Mouse (Mus musculus) liver, embryonic 13.5 days (tissue): ENCODE measurements around the gene Anxa5. TPM values are rescaled to one million over a fixed set of nuclear protein-coding genes. Genes with fewer than 3 reads are reported as not detected.

Source experiments
- ATAC-seq: fragments of 200-750 bp; cut with Nextera tagmentation; 2 replicates; pipeline ENCODE4 v1.8.0; 2017; ENCODE audit warnings: low read depth, mild to moderate bottlenecking, moderate number of reproducible peaks, moderate library complexity
- DNase-seq: peaks from one replicate; pipeline ENCODE4 v3.0.0; 2022
- H3K27ac ChIP-seq: fragments of 300-500 bp; sonication (generic); 2 replicates; pipeline ENCODE4 v1.5.1; 2015; ENCODE audit warnings: moderate library complexity, mild to moderate bottlenecking, inconsistent platforms
- H3K27me3 ChIP-seq: fragments of 300-500 bp; sonication (generic); 2 replicates; pipeline ENCODE4 v1.6.1; 2015; ENCODE audit warnings: mild to moderate bottlenecking, inconsistent platforms
- H3K36me3 ChIP-seq: fragments of 300-500 bp; sonication (generic); 2 replicates; pipeline ENCODE4 v1.6.1; 2015; ENCODE audit warnings: mild to moderate bottlenecking, inconsistent platforms
- H3K4me1 ChIP-seq: fragments of 300-500 bp; sonication (generic); replicated peaks from 2 replicates; pipeline ENCODE4 v1.6.1; 2015; ENCODE audit warnings: inconsistent platforms
- H3K4me2 ChIP-seq: fragments of 300-500 bp; sonication (generic); 2 replicates; pipeline ENCODE4 v1.6.1; 2015; ENCODE audit warnings: inconsistent platforms, mild to moderate bottlenecking, moderate library complexity
- H3K4me3 ChIP-seq: fragments of 300-500 bp; sonication (generic); replicated peaks from 2 replicates; pipeline ENCODE4 v1.5.1; 2015; ENCODE audit warnings: mild to moderate bottlenecking, inconsistent platforms
- H3K9ac ChIP-seq: fragments of 300-500 bp; sonication (generic); 2 replicates; pipeline ENCODE4 v1.6.1; 2015; ENCODE audit warnings: mild to moderate bottlenecking, inconsistent platforms
- H3K9me3 ChIP-seq: fragments of 300-500 bp; sonication (generic); replicated peaks from 2 replicates; pipeline ENCODE4 v1.6.1; 2016; ENCODE audit warnings: inconsistent platforms
- WGBS: fragments of 180-500 bp; shearing (Covaris S2); methylation state at CpG from one replicate; pipeline ENCODE4 v1.1.7; 2015; ENCODE audit not compliant: insufficient replicate concordance; 5-methylcytosine and 5-hydroxymethylcytosine counted together
- polyA plus RNA-seq: library from polyadenylated mRNA; unstranded; fragments of >200 nt; fragmentation: Nextera tagmentation; extraction: Ambion mirVana; gene quantifications from 2 replicates; pipeline ENCODE4 v1.2.1, GENCODE M21; 2015

Anxa5 gene
- polyA plus RNA-seq, 1 experiment from 2014 or later = 68.6 TPM

GRCm38 (mm10) chr3:36486176-36486575 lies 10.5 kb upstream of the Anxa5 start:
- Histone ChIP-seq H3K9me3 (no peaks in the 10 kb centered on the region), H3K4me2 (no peak overlapping the region), H3K27me3 (no peaks in the 10 kb centered on the region), H3K4me3 (no peak overlapping the region), H3K9ac (no peak overlapping the region), H3K27ac (no peak overlapping the region), H3K36me3 (no peaks in the 10 kb centered on the region), H3K4me1 (0 out of 2 replicates have a peak, but pooled peaks cover 6% of the 10 kb centered on the region)
- WGBS = 44% methylated on average over 6 of the region's 6 CpGs
- ATAC-seq (no peak), DNase-seq (no peak)

GRCm38 (mm10) chr3:36484292-36484691 lies 8.6 kb upstream of the Anxa5 start:
- no peak overlapping the region for H3K27ac ChIP-seq
- no peak overlapping the region for H3K4me3 ChIP-seq
- ATAC-seq (no peak), DNase-seq (no peak)
- H3K36me3 ChIP-seq = no peaks in the 10 kb centered on the region
- WGBS = 75% methylated on average over 4 of the region's 4 CpGs
- 0 out of 2 replicates have a peak, but pooled peaks cover 6% of the 10 kb centered on the region for H3K4me1 ChIP-seq
- H3K9ac ChIP-seq = no peak overlapping the region
- no peaks in the 10 kb centered on the region for H3K27me3 ChIP-seq
- no peaks in the 10 kb centered on the region for H3K9me3 ChIP-seq
- H3K4me2 ChIP-seq = no peak overlapping the region

- WGBS = 57% methylated on average over 9 of the region's 9 CpGs
- Histone ChIP-seq H3K27ac (no peak overlapping the region), H3K9me3 (no peaks in the 10 kb centered on the region), H3K27me3 (no peaks in the 10 kb centered on the region), H3K4me1 (0 out of 2 replicates have a peak, but pooled peaks cover 6% of the 10 kb centered on the region), H3K4me3 (no peak overlapping the region), H3K9ac (no peak overlapping the region), H3K36me3 (no peaks in the 10 kb centered on the region), H3K4me2 (peak overlapping the region; percentile 13; the same call in 1 of the 2 replicates)
- no peak for ATAC-seq
- DNase-seq = no peak
These were observed 7.2 kb upstream of the Anxa5 start for GRCm38 (mm10) chr3:36482940-36483339.

GRCm38 (mm10) chr3:36481776-36482193 lies 6.1 kb upstream of the Anxa5 start:
- Histone ChIP-seq H3K9ac (no peak overlapping the region), H3K27me3 (no peaks in the 10 kb centered on the region), H3K4me1 (0 out of 2 replicates have a peak, but pooled peaks cover 7% of the 10 kb centered on the region), H3K27ac (no peak overlapping the region), H3K4me2 (no peak overlapping the region), H3K9me3 (no peaks in the 10 kb centered on the region), H3K36me3 (no peaks in the 10 kb centered on the region), H3K4me3 (no peak overlapping the region)
- WGBS = 28% methylated on average over 11 of the region's 11 CpGs
- DNase-seq = no peak
- ATAC-seq = no peak

- no peak overlapping the region for H3K4me2 ChIP-seq
- H3K36me3 ChIP-seq = no peaks in the 10 kb centered on the region
- no peak overlapping the region for H3K4me3 ChIP-seq
- H3K9ac ChIP-seq = no peak overlapping the region
- no peak for ATAC-seq
- no peak for DNase-seq
- no peaks in the 10 kb centered on the region for H3K9me3 ChIP-seq
- H3K4me1 ChIP-seq = peaks cover 20% of the 10 kb centered on the region
- H3K27me3 ChIP-seq = no peaks in the 10 kb centered on the region
- WGBS = 64% methylated on average over 2 of the region's 2 CpGs
- H3K27ac ChIP-seq = no peak overlapping the region
These were observed 4.8 kb upstream of the Anxa5 start for GRCm38 (mm10) chr3:36480486-36480885.

GRCm38 (mm10) chr3:36478776-36479175 lies 3.1 kb upstream of the Anxa5 start:
- WGBS = 73% methylated on average over 8 of the region's 8 CpGs
- no peak overlapping the region for H3K4me3 ChIP-seq
- no peaks in the 10 kb centered on the region for H3K9me3 ChIP-seq
- DNase-seq (no peak), ATAC-seq (no peak)
- H3K4me2 ChIP-seq = no peak overlapping the region
- H3K36me3 ChIP-seq = no peaks in the 10 kb centered on the region
- H3K27me3 ChIP-seq = no peaks in the 10 kb centered on the region
- H3K9ac ChIP-seq = no peak overlapping the region
- H3K4me1 ChIP-seq = peaks cover 31% of the 10 kb centered on the region
- H3K27ac ChIP-seq = no peak overlapping the region

GRCm38 (mm10) chr3:36476261-36477155 lies 814 bp upstream of the Anxa5 start:
- Histone ChIP-seq H3K27me3 (no peaks in the 10 kb centered on the region), H3K9ac (peak overlapping the region; percentile 74), H3K4me2 (peak overlapping the region; percentile 83), H3K9me3 (no peaks in the 10 kb centered on the region), H3K4me1 (peaks cover 34% of the 10 kb centered on the region), H3K27ac (peak overlapping the region; percentile 50; the same call in 1 of the 2 replicates), H3K4me3 (peak overlapping the region; percentile 65), H3K36me3 (no peaks in the 10 kb centered on the region)
- no peak for DNase-seq
- 39% methylated on average over 20 of the region's 20 CpGs for WGBS
- no peak for ATAC-seq

GRCm38 (mm10) chr3:36474938-36475483 lies 683 bp downstream of the Anxa5 start:
- DNase-seq (no peak), ATAC-seq (no peak; the same call in 1 of the 2 replicates)
- Histone ChIP-seq H3K4me1 (peaks cover 34% of the 10 kb centered on the region), H3K27ac (peak overlapping the region; percentile 68), H3K4me2 (peak overlapping the region; percentile 83), H3K9me3 (no peaks in the 10 kb centered on the region), H3K9ac (peak overlapping the region; percentile 74), H3K36me3 (no peaks in the 10 kb centered on the region), H3K27me3 (no peaks in the 10 kb centered on the region), H3K4me3 (peak overlapping the region; percentile 65)
- WGBS = under 1% methylated on average over 24 of the region's 24 CpGs

- H3K9me3 ChIP-seq = no peaks in the 10 kb centered on the region
- H3K4me3 ChIP-seq = peak overlapping the region; percentile 65
- peaks cover 34% of the 10 kb centered on the region for H3K4me1 ChIP-seq
- no peaks in the 10 kb centered on the region for H3K36me3 ChIP-seq
- 71% methylated on average over 5 of the region's 5 CpGs for WGBS
- ATAC-seq (no peak), DNase-seq (no peak)
- H3K27me3 ChIP-seq = no peaks in the 10 kb centered on the region
- H3K27ac ChIP-seq = no peak overlapping the region
- H3K4me2 ChIP-seq = peak overlapping the region; percentile 83
- H3K9ac ChIP-seq = peak overlapping the region; percentile 74; the same call in 1 of the 2 replicates
These were observed 1.3 kb downstream of the Anxa5 start for GRCm38 (mm10) chr3:36474421-36474820.

- DNase-seq (no peak), ATAC-seq (no peak)
- Histone ChIP-seq H3K4me3 (no peak overlapping the region), H3K4me2 (no peak overlapping the region), H3K36me3 (no peaks in the 10 kb centered on the region), H3K9ac (no peak overlapping the region), H3K9me3 (no peaks in the 10 kb centered on the region), H3K27me3 (no peaks in the 10 kb centered on the region), H3K27ac (no peak overlapping the region), H3K4me1 (peaks cover 34% of the 10 kb centered on the region)
- 63% methylated on average over 5 of the region's 5 CpGs for WGBS
These were observed 2.5 kb downstream of the Anxa5 start for GRCm38 (mm10) chr3:36473222-36473621.

GRCm38 (mm10) chr3:36471856-36472255 lies 3.8 kb downstream of the Anxa5 start:
- no peak overlapping the region for H3K4me3 ChIP-seq
- no peaks in the 10 kb centered on the region for H3K9me3 ChIP-seq
- DNase-seq = no peak
- no peak overlapping the region for H3K4me2 ChIP-seq
- no peak overlapping the region for H3K27ac ChIP-seq
- no peak overlapping the region for H3K9ac ChIP-seq
- ATAC-seq = no peak
- H3K36me3 ChIP-seq = no peaks in the 10 kb centered on the region
- 63% methylated on average over 4 of the region's 4 CpGs for WGBS
- H3K4me1 ChIP-seq = peaks cover 38% of the 10 kb centered on the region
- H3K27me3 ChIP-seq = no peaks in the 10 kb centered on the region
